Mouse (Mus musculus) embryonic facial prominence, embryonic 14.5 days (tissue): ENCODE measurements at regions not wholly inside any gene's neighbourhood (a gene's known extent, or its start where the extent isn't known, plus 50 kb on each side); places are given as distances from the start of the nearest gene placed in this dataset.

Experiments used
- ATAC-seq: fragments of 200-750 bp; cut with Nextera tagmentation; 2 replicates; pipeline ENCODE4 v1.8.0; 2017; ENCODE audit warnings: low read depth, moderate number of reproducible peaks, moderate TSS enrichment
- DNase-seq: peaks from one replicate; pipeline ENCODE4 v3.0.0-alpha.2; 2015; ENCODE audit warnings: low spot score
- H3K27ac ChIP-seq: fragments of 300-500 bp; sonication (generic); replicated peaks from 2 replicates; pipeline ENCODE4 v1.5.1; 2014; ENCODE audit warnings: low read depth, mild to moderate bottlenecking, low read length, moderate library complexity
- H3K27me3 ChIP-seq: fragments of 300-500 bp; sonication (generic); replicated peaks from 2 replicates; pipeline ENCODE4 v1.6.1; 2014; ENCODE audit warnings: low read length; ENCODE audit not compliant: control insufficient read depth, insufficient read depth
- H3K36me3 ChIP-seq: fragments of 300-500 bp; sonication (generic); 2 replicates; pipeline ENCODE4 v1.6.1; 2014; ENCODE audit warnings: low read length, mixed read lengths; ENCODE audit not compliant: control insufficient read depth, insufficient read depth
- H3K4me1 ChIP-seq: fragments of 300-500 bp; sonication (generic); 2 replicates; pipeline ENCODE4 v1.6.1; 2014; ENCODE audit warnings: antibody characterized with exemption, low read length; ENCODE audit not compliant: control insufficient read depth, insufficient read depth
- H3K4me2 ChIP-seq: fragments of 300-500 bp; sonication (generic); 2 replicates; pipeline ENCODE4 v1.6.1; 2014; ENCODE audit warnings: low read depth, mild to moderate bottlenecking, low read length, moderate library complexity, mixed read lengths
- H3K4me3 ChIP-seq: fragments of 300-500 bp; sonication (generic); 2 replicates; pipeline ENCODE4 v1.5.1; 2014; ENCODE audit warnings: low read depth, mild to moderate bottlenecking, low read length
- H3K9ac ChIP-seq: fragments of 300-500 bp; sonication (generic); 2 replicates; pipeline ENCODE4 v1.6.1; 2014; ENCODE audit warnings: low read depth, mild to moderate bottlenecking, low read length, moderate library complexity, mixed read lengths
- H3K9me3 ChIP-seq: fragments of 300-500 bp; sonication (generic); 2 replicates; pipeline ENCODE4 v1.6.1; 2016; ENCODE audit warnings: low read length; ENCODE audit not compliant: control insufficient read depth
- WGBS: fragments of 180-500 bp; shearing (Covaris S2); extraction: QIAGEN DNeasy Blood & Tissue Kit; methylation state at CpG from one replicate; pipeline ENCODE4 v1.1.7; 2014; 5-methylcytosine and 5-hydroxymethylcytosine counted together

GRCm38 (mm10) chr3:131886984-131887383, 198.1 kb upstream of the Dkk2 start:
- Histone ChIP-seq H3K4me3 (no peak overlapping the region), H3K4me2 (no peak overlapping the region), H3K27ac (no peak overlapping the region), H3K27me3 (no peaks in the 10 kb centered on the region), H3K9me3 (no peaks in the 10 kb centered on the region), H3K36me3 (no peaks in the 10 kb centered on the region), H3K4me1 (no peaks in the 10 kb centered on the region), H3K9ac (no peak overlapping the region)
- 84% methylated on average over 8 of the region's 8 CpGs for WGBS
- ATAC-seq, result no peak
- no peak for DNase-seq

- Histone ChIP-seq H3K36me3 (no peaks in the 10 kb centered on the region), H3K27me3 (no peaks in the 10 kb centered on the region), H3K4me3 (no peak overlapping the region), H3K9me3 (no peaks in the 10 kb centered on the region), H3K4me2 (no peak overlapping the region), H3K4me1 (no peaks in the 10 kb centered on the region), H3K9ac (no peak overlapping the region), H3K27ac (no peak overlapping the region)
- DNase-seq (no peak), ATAC-seq (no peak)
- 72% methylated on average over 4 of the region's 4 CpGs for WGBS
These were observed 197.4 kb upstream of the Dkk2 start for GRCm38 (mm10) chr3:131887670-131888069.

DNA sequence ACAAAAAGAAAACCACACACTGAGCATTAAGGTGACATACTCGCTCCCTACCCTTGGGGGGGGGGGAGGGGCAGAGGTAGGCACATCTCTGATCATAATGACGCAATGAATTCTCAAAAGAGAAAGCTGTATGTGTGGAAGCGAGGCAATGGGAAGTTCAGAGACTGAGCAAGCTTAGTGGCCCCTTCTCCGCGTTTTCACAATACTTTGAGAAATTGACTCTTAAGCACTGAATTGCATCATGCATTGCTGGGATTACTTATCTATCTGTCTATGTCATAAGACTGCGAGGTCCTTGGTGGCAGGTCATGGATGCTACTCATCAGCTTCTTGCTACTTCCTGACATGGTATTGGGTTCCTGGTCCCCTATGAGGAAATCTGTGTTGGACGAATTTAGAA, 193.2 kb upstream of the Dkk2 start:
- Histone ChIP-seq H3K27me3 (no peaks in the 10 kb centered on the region), H3K4me2 (no peak overlapping the region), H3K27ac (no peak overlapping the region), H3K36me3 (no peaks in the 10 kb centered on the region), H3K4me1 (no peaks in the 10 kb centered on the region), H3K9ac (no peak overlapping the region), H3K9me3 (no peaks in the 10 kb centered on the region), H3K4me3 (no peak overlapping the region)
- DNase-seq (no peak), ATAC-seq (no peak)
- 83% methylated on average over 7 of the region's 7 CpGs for WGBS

- H3K9ac ChIP-seq, result no peak overlapping the region
- no peaks in the 10 kb centered on the region for H3K9me3 ChIP-seq
- H3K4me1 ChIP-seq, result no peaks in the 10 kb centered on the region
- H3K27me3 ChIP-seq, result no peaks in the 10 kb centered on the region
- no peak overlapping the region for H3K4me2 ChIP-seq
- 58% methylated on average over 16 of the region's 16 CpGs for WGBS
- no peak overlapping the region for H3K4me3 ChIP-seq
- H3K27ac ChIP-seq, result no peak overlapping the region
- ATAC-seq (no peak), DNase-seq (peak; percentile 43)
- no peaks in the 10 kb centered on the region for H3K36me3 ChIP-seq
These were observed 191.9 kb upstream of the Dkk2 start for GRCm38 (mm10) chr3:131893061-131893804.

DNA sequence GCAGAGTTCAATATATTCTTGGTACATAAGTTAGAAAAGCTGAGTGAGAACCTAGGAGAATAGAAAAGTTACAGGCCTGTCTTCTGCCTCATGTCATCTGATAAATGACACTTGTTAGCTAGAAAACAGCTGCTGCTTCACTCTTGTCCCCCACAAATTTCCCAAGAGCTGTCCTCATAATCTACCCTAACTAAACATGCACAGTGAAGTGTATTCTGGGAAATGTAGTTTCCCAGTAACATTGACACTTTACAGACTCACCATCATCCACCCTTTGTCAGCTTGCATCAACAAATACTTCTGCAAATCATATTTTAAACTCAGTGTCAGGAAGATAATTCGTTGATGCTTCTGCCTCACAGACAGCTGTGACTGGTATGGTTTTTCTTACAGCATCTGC, 190.0 kb upstream of the Dkk2 start:
- Histone ChIP-seq H3K9ac (no peak overlapping the region), H3K27me3 (no peaks in the 10 kb centered on the region), H3K4me3 (no peak overlapping the region), H3K36me3 (no peaks in the 10 kb centered on the region), H3K9me3 (no peaks in the 10 kb centered on the region), H3K4me2 (no peak overlapping the region), H3K4me1 (no peaks in the 10 kb centered on the region), H3K27ac (no peak overlapping the region)
- ATAC-seq, result no peak
- 68% methylated on average over 1 of the region's 1 CpGs for WGBS
- DNase-seq, result no peak

DNA sequence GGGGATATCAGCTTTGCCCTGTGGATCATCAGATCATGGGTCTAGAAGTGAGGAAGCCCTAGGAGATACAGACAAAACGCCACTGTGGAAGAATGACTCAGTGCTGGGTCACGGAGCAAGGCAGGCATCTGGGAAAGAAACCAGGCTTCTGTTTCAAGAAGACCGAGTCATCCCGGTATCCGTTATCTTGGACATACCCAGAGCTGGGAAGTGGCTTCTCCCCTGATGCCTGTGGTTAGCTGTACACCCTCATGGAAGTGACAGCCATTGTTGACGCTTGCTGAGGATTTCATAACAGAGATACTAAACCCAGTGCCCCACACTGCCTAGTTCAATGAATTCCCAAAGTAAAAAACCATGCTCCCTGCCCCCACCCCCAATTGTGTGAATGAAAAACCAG, 171.6 kb upstream of the Dkk2 start:
- 86% methylated on average over 6 of the region's 6 CpGs for WGBS
- no peaks in the 10 kb centered on the region for H3K36me3 ChIP-seq
- no peaks in the 10 kb centered on the region for H3K27me3 ChIP-seq
- H3K4me1 ChIP-seq, result no peaks in the 10 kb centered on the region
- no peak overlapping the region for H3K4me2 ChIP-seq
- DNase-seq (no peak), ATAC-seq (no peak)
- H3K9me3 ChIP-seq, result 0 out of 2 replicates have a peak, but pooled peaks cover 4% of the 10 kb centered on the region
- no peak overlapping the region for H3K9ac ChIP-seq
- no peak overlapping the region for H3K4me3 ChIP-seq
- H3K27ac ChIP-seq, result no peak overlapping the region

DNA sequence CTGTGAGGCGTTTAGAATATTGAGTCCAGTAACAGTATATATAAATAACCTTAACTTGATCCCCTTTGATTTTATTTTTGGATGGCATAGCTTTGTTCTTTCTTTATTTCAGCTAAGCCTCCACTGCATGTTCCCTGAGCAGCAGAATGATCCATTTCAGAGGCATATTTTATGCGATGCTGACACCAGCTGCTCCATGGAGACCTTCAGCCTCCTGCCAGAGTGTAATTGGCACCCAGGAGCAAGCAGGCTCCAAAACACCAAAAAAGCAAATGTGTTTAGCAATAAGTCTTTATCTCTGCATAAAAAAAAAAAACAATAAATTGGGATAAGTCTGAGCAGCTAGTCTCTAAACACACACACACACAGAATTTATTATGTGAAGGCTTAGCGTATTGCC, 170.7 kb upstream of the Dkk2 start:
- H3K4me3 ChIP-seq, result no peak overlapping the region
- ATAC-seq (no peak), DNase-seq (no peak)
- H3K9me3 ChIP-seq, result 0 out of 2 replicates have a peak, but pooled peaks cover 4% of the 10 kb centered on the region
- 58% methylated on average over 3 of the region's 3 CpGs for WGBS
- no peak overlapping the region for H3K9ac ChIP-seq
- no peaks in the 10 kb centered on the region for H3K4me1 ChIP-seq
- H3K4me2 ChIP-seq, result no peak overlapping the region
- no peak overlapping the region for H3K27ac ChIP-seq
- no peaks in the 10 kb centered on the region for H3K27me3 ChIP-seq
- H3K36me3 ChIP-seq, result no peaks in the 10 kb centered on the region

GRCm38 (mm10) chr3:131914997-131915396, 170.1 kb upstream of the Dkk2 start:
- no peak for DNase-seq
- ATAC-seq, result no peak
- Histone ChIP-seq H3K4me1 (no peaks in the 10 kb centered on the region), H3K4me2 (no peak overlapping the region), H3K27me3 (no peaks in the 10 kb centered on the region), H3K9me3 (0 out of 2 replicates have a peak, but pooled peaks cover 4% of the 10 kb centered on the region), H3K4me3 (no peak overlapping the region), H3K9ac (no peak overlapping the region), H3K27ac (no peak overlapping the region), H3K36me3 (no peaks in the 10 kb centered on the region)
- 77% methylated on average over 7 of the region's 7 CpGs for WGBS
